Mouse (Mus musculus) lung, postnatal 0 days (tissue): ENCODE results near the gene Mtmr12.

Experiments
- CTCF ChIP-seq: IDR thresholded peaks from 2 replicates; pipeline ENCODE4 v1.5.1; 2016; ENCODE audit warnings: antibody characterized with exemption, mild to moderate bottlenecking
- EP300 ChIP-seq: IDR thresholded peaks from 2 replicates; pipeline ENCODE4 v1.6.1; 2016; ENCODE audit warnings: antibody characterized with exemption, mild to moderate bottlenecking, control low read depth

DNA sequence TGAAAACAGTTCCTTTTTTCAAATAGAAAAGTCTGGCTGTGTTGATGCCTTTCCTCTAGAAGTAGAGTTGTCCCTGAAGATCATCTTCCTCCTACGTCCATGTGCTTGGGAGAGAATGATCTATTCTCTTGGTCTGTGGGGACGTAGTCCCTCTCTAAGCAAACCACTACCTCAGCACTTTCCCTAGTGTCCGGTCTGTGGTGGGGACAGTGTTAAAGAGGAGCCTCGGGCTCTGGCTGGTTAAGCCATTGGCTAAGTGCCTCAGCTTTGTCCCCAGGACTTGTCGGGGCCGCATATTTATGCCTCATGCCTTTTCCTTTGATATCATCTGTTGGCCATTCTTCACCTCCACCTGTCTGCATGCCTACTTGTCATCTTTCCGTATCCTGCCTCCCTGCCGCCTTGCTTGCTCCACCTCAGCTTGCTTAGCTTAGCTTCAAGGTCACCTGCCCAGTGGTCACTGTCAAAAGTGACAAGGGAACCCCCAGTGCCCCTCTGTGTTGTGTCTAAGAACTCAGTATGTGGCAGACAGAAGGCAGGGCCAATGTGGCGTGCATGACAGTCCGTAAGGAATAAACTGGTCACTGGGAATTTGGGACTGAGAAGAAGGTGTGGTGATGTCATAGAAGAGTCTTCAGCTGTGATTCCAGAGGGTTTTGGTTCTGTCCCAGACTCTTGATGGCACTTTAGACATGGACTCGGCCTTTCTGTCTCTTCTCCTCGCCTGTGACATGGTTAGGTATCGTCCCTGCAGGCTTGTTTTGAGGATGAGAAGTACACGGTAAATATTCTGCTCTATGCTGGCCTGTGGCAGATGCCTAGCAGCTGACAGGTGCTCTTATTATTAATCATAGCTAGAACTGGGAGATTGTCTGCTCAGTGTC, 9.9 kb downstream of the Mtmr12 start:
- TF ChIP-seq CTCF (no peak), EP300 (no peak)
